ENCODE assay signal across 12 mouse cellular contexts in the genomic region with DNA sequence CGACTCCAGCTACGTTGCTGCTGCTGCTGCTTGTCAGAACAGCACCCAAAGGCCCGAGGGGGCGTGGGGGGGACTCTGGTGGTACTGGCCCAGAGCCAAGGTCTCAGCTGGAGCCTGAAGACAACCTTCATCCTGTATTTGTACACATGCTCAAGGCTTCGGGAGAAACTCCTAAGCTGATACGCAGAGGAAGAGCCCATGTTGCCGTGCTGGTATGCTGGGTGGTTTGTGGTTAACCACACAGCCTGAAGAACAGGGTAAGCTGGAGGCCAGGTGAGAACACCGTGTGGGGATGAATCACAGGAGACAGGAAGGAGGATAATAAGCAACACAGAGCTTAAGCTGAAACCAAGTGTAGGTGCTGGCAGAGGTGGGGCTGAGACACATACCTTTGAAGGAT.
DNase-seq lines count a peak whose midpoint lies in the region; ATAC-seq and TF ChIP-seq lines count a peak whose summit lies in the region.
"Had no signal": no experiment of that assay in that cellular context is flagged by ENCODE, and none has a peak within 500 bp of the region (broad histone marks: within the 10 kb centered on the region; RNA-seq: fewer than 3 reads in every experiment).

No protein-coding gene starts in this region.

- H3K4me2 ChIP-seq in stomach, embryonic 15.5 days: no peak overlapping the region
- no peak overlapping the region for H3K4me2 ChIP-seq in midbrain, postnatal 0 days (ENCODE audit: low read depth, low read length, poor library complexity, severe bottlenecking)
- H3K4me2 ChIP-seq: liver, embryonic 15.5 days had no signal

- no peaks in the 10 kb centered on the region for H3K9me3 ChIP-seq in stomach, embryonic 15.5 days
- H3K9me3 ChIP-seq in midbrain, postnatal 0 days (ENCODE audit: low read length): no peaks in the 10 kb centered on the region
- H3K9me3 ChIP-seq: liver, embryonic 15.5 days had no signal

- peak overlapping the region; percentile 28; the same call in 1 of the 2 replicates for H3K27ac ChIP-seq in stomach, embryonic 15.5 days
- H3K27ac ChIP-seq in midbrain, postnatal 0 days (ENCODE audit: low read depth, low read length): no peak overlapping the region
- H3K27ac ChIP-seq: liver, embryonic 15.5 days had no signal

- H3K9ac ChIP-seq in stomach, embryonic 15.5 days: no peak overlapping the region
- no peak overlapping the region for H3K9ac ChIP-seq in midbrain, postnatal 0 days (replicated peaks; ENCODE audit: low read length, poor library complexity, severe bottlenecking)
- H3K9ac ChIP-seq: liver, embryonic 15.5 days had no signal

- H3K4me1 ChIP-seq in stomach, embryonic 15.5 days: peaks cover 19% of the 10 kb centered on the region
- H3K4me1 ChIP-seq in midbrain, postnatal 0 days (ENCODE audit: insufficient read depth, low read length): no peaks in the 10 kb centered on the region

- TF ChIP-seq CTCF in midbrain, postnatal 0 days (IDR thresholded peaks at IDR 0.05): no peak

- H3K36me3 ChIP-seq in stomach, embryonic 15.5 days: no peaks in the 10 kb centered on the region
- no peaks in the 10 kb centered on the region for H3K36me3 ChIP-seq in midbrain, postnatal 0 days (ENCODE audit: insufficient read depth, low read length)
- H3K36me3 ChIP-seq: liver, embryonic 15.5 days had no signal

- 59% methylated on average over 8 of the region's 8 CpGs for WGBS in stomach, embryonic 15.5 days
- WGBS in midbrain, postnatal 0 days: 80% methylated on average over 8 of the region's 8 CpGs

- peak; percentile 38 for ATAC-seq in common myeloid progenitor, adult 5-6 weeks (replicated peaks; ENCODE audit: low read depth, poor library complexity, severe bottlenecking)
- no peak for ATAC-seq in stomach, embryonic 15.5 days (ENCODE audit: insufficient read depth, low FRiP score, low read depth)
- ATAC-seq in midbrain, postnatal 0 days (ENCODE audit: low FRiP score): no peak
- ATAC-seq: forebrain, embryonic 14.5 days had no signal

- no peaks in the 10 kb centered on the region for H3K27me3 ChIP-seq in stomach, embryonic 15.5 days (replicated peaks)
- H3K27me3 ChIP-seq in midbrain, postnatal 0 days (ENCODE audit: insufficient read depth, low read length): no peaks in the 10 kb centered on the region

- no peak overlapping the region for H3K4me3 ChIP-seq in stomach, embryonic 15.5 days (replicated peaks)
- no peak overlapping the region for H3K4me3 ChIP-seq in midbrain, postnatal 0 days (ENCODE audit: low read depth, low read length)
- H3K4me3 ChIP-seq: liver, embryonic 15.5 days had no signal

- DNase-seq in 3134 (ENCODE audit: extremely low read depth, insufficient read length, low spot score) (peak; percentile 15), 3T3-L1 (ENCODE audit: low read depth, low spot score) (peak; percentile 70), MN1 (ENCODE audit: low spot score) (no peak)
- DNase-seq in midbrain, postnatal 0 days (ENCODE audit: low spot score): no peak
- DNase-seq in cerebellum, adult 11-12 months: no peak
- DNase-seq: heart, adult 11 months; kidney, postnatal 14 days; midbrain, embryonic 14.5 days had no signal

Comparison
In these comparisons a context has a peak if more than half of its experiments do, and no peak if none do; other contexts are left out.
1. DNase-seq: peak in 3134 (single experiment) and 3T3-L1 (single experiment); none in midbrain, postnatal 0 days (single experiment), MN1 (single experiment) and cerebellum, adult 11-12 months (single experiment).